In the genomic region with DNA sequence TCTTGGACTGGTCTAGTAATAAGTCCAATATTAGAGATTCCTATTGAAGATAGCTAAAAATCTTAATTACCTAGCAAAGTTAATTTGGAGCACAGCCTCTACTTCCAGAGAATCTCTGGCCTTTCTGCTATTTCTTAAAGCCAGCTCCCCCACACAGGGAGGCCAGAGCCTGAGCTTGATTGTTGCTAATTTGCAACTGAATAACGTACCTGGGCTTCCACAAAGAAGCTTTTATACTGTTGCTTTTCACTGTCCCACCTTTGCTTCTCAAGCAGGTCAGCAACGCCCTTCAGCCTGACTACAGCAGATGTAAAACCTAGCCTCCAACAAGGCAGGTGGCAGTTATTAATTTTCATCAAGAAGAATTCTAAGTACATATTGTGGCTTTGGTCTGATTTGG, we compare ENCODE assay signal across 2 mouse cellular contexts. TPM values are rescaled to one million over a fixed set of nuclear protein-coding genes. Genes with fewer than 3 reads are reported as not detected.
"Had no signal": no experiment of that assay in that cellular context is flagged by ENCODE, and none has a peak within 500 bp of the region (broad histone marks: within the 10 kb centered on the region; RNA-seq: fewer than 3 reads in every experiment).

No protein-coding gene starts in this region.

RNA-seq across cellular contexts. Expression of a gene that starts 34.3 kb away (rescaled TPM):
- total RNA-seq: liver, adult 2 months; megakaryocyte progenitor cell, adult 5-6 weeks had no signal
